Mouse (Mus musculus): Measurements from ENCODE around the gene Foxr1. TPM values are rescaled to one million over a fixed set of nuclear protein-coding genes. Genes with fewer than 3 reads are reported as not detected.

Foxr1 gene
- polyA plus RNA-seq, 2 experiments: not detected

- H3K9ac ChIP-seq (replicated peaks): no peak overlapping the region
- no peaks in the 10 kb centered on the region for H3K9me3 ChIP-seq (ENCODE audit: control insufficient read depth, low read length)
- peaks cover 0 to 12% of the 10 kb centered on the region in 2 experiments; a peak in 2 of 4 replicates for H3K4me1 ChIP-seq (replicated peaks; ENCODE audit: control insufficient read depth in 2 of 2, insufficient read depth in 2 of 2, low read length in 1 of 2)
- DNase-seq (ENCODE audit: low read depth in 3 of 3, low spot score in 3 of 3) (no peak), ATAC-seq (ENCODE audit: insufficient read depth) (no peak)
- H3K36me3 ChIP-seq (replicated peaks; ENCODE audit: control insufficient read depth, insufficient read depth, low read depth): no peaks in the 10 kb centered on the region
- TF ChIP-seq CTCF (IDR thresholded peaks at IDR 0.05; ENCODE audit: low read depth) (peak; percentile 36), EP300 (IDR thresholded peaks at IDR 0.05; ENCODE audit: low read depth) (no peak)
- no peak overlapping the region for H3K27ac ChIP-seq
- no peak overlapping the region for H3K4me2 ChIP-seq (ENCODE audit: low read depth)
- 70% methylated on average over 3 of the region's 3 CpGs for WGBS (ENCODE audit: insufficient replicate concordance)
- peaks cover 20% of the 10 kb centered on the region for H3K27me3 ChIP-seq (ENCODE audit: control insufficient read depth, insufficient read depth, low read length)
- H3K4me3 ChIP-seq (ENCODE audit: insufficient read depth in 1 of 2, low read depth in 2 of 2, low read length in 2 of 2): no peak overlapping the region
These were observed 35.0 kb upstream of the Foxr1 start for GRCm38 (mm10) chr9:44475936-44476335.

GRCm38 (mm10) chr9:44474327-44474726, 33.4 kb upstream of the Foxr1 start:
- ATAC-seq (ENCODE audit: insufficient read depth) (no peak), DNase-seq (ENCODE audit: low read depth in 3 of 3, low spot score in 3 of 3) (no peak)
- Histone ChIP-seq H3K4me2 (ENCODE audit: low read depth) (no peak overlapping the region), H3K9me3 (ENCODE audit: control insufficient read depth, low read length) (no peaks in the 10 kb centered on the region), H3K4me1 (replicated peaks; ENCODE audit: control insufficient read depth in 2 of 2, insufficient read depth in 2 of 2, low read length in 1 of 2) (peaks cover 0 to 10% of the 10 kb centered on the region in 2 experiments; a peak in 2 of 4 replicates), H3K27ac (no peak overlapping the region), H3K27me3 (ENCODE audit: control insufficient read depth, insufficient read depth, low read length) (peaks cover 13% of the 10 kb centered on the region), H3K4me3 (ENCODE audit: insufficient read depth in 1 of 2, low read depth in 2 of 2, low read length in 2 of 2) (no peak overlapping the region), H3K36me3 (replicated peaks; ENCODE audit: control insufficient read depth, insufficient read depth, low read depth) (no peaks in the 10 kb centered on the region), H3K9ac (replicated peaks) (no peak overlapping the region)
- TF ChIP-seq EP300 (IDR thresholded peaks at IDR 0.05; ENCODE audit: low read depth) (no peak), CTCF (IDR thresholded peaks at IDR 0.05; ENCODE audit: low read depth) (no peak)
- 27% methylated on average over 1 of the region's 1 CpGs for WGBS (ENCODE audit: insufficient replicate concordance)

GRCm38 (mm10) chr9:44473184-44473583, 32.2 kb upstream of the Foxr1 start:
- no peak overlapping the region for H3K27ac ChIP-seq
- no peak overlapping the region for H3K9ac ChIP-seq (replicated peaks)
- peaks cover 0 to 8% of the 10 kb centered on the region in 2 experiments; a peak in 2 of 4 replicates for H3K4me1 ChIP-seq (replicated peaks; ENCODE audit: control insufficient read depth in 2 of 2, insufficient read depth in 2 of 2, low read length in 1 of 2)
- WGBS (ENCODE audit: insufficient replicate concordance): 33% methylated on average over 3 of the region's 3 CpGs
- ATAC-seq (ENCODE audit: insufficient read depth): no peak
- no peak overlapping the region for H3K4me3 ChIP-seq (ENCODE audit: insufficient read depth in 1 of 2, low read depth in 2 of 2, low read length in 2 of 2)
- H3K27me3 ChIP-seq (ENCODE audit: control insufficient read depth, insufficient read depth, low read length): peaks cover 1% of the 10 kb centered on the region; the same call in 1 of the 2 replicates
- H3K4me2 ChIP-seq (ENCODE audit: low read depth): no peak overlapping the region
- no peaks in the 10 kb centered on the region for H3K9me3 ChIP-seq (ENCODE audit: control insufficient read depth, low read length)
- no peak for DNase-seq (ENCODE audit: low read depth in 3 of 3, low spot score in 3 of 3)
- no peaks in the 10 kb centered on the region for H3K36me3 ChIP-seq (replicated peaks; ENCODE audit: control insufficient read depth, insufficient read depth, low read depth)
- TF ChIP-seq EP300 (IDR thresholded peaks at IDR 0.05; ENCODE audit: low read depth) (no peak), CTCF (IDR thresholded peaks at IDR 0.05; ENCODE audit: low read depth) (peak; percentile 45; the same call in 1 of the 2 replicates)

- H3K27ac ChIP-seq: no peak overlapping the region
- H3K9ac ChIP-seq (replicated peaks): no peak overlapping the region
- H3K4me3 ChIP-seq (ENCODE audit: insufficient read depth in 1 of 2, low read depth in 2 of 2, low read length in 2 of 2): no peak overlapping the region
- no peak for ATAC-seq (ENCODE audit: insufficient read depth)
- WGBS (ENCODE audit: insufficient replicate concordance): 38% methylated on average over 2 of the region's 2 CpGs
- H3K4me2 ChIP-seq (ENCODE audit: low read depth): no peak overlapping the region
- no peaks in the 10 kb centered on the region for H3K9me3 ChIP-seq (ENCODE audit: control insufficient read depth, low read length)
- TF ChIP-seq CTCF (IDR thresholded peaks at IDR 0.05; ENCODE audit: low read depth) (no peak), EP300 (IDR thresholded peaks at IDR 0.05; ENCODE audit: low read depth) (no peak)
- no peaks in the 10 kb centered on the region for H3K4me1 ChIP-seq (replicated peaks; ENCODE audit: control insufficient read depth in 2 of 2, insufficient read depth in 2 of 2, low read length in 1 of 2)
- no peak for DNase-seq (ENCODE audit: low read depth in 3 of 3, low spot score in 3 of 3)
- no peaks in the 10 kb centered on the region for H3K27me3 ChIP-seq (ENCODE audit: control insufficient read depth, insufficient read depth, low read length)
- no peaks in the 10 kb centered on the region for H3K36me3 ChIP-seq (replicated peaks; ENCODE audit: control insufficient read depth, insufficient read depth, low read depth)
These were observed 27.9 kb upstream of the Foxr1 start for GRCm38 (mm10) chr9:44468800-44469199.

GRCm38 (mm10) chr9:44468224-44468623, 27.3 kb upstream of the Foxr1 start:
- Histone ChIP-seq H3K27ac (no peak overlapping the region), H3K27me3 (ENCODE audit: control insufficient read depth, insufficient read depth, low read length) (no peaks in the 10 kb centered on the region), H3K36me3 (replicated peaks; ENCODE audit: control insufficient read depth, insufficient read depth, low read depth) (no peaks in the 10 kb centered on the region), H3K4me1 (replicated peaks; ENCODE audit: control insufficient read depth in 2 of 2, insufficient read depth in 2 of 2, low read length in 1 of 2) (no peaks in the 10 kb centered on the region), H3K4me2 (ENCODE audit: low read depth) (no peak overlapping the region), H3K9me3 (ENCODE audit: control insufficient read depth, low read length) (no peaks in the 10 kb centered on the region), H3K4me3 (ENCODE audit: insufficient read depth in 1 of 2, low read depth in 2 of 2, low read length in 2 of 2) (no peak overlapping the region), H3K9ac (replicated peaks) (no peak overlapping the region)
- DNase-seq (ENCODE audit: low read depth in 3 of 3, low spot score in 3 of 3): no peak
- WGBS (ENCODE audit: insufficient replicate concordance): 28% methylated on average over 7 of the region's 7 CpGs
- TF ChIP-seq EP300 (IDR thresholded peaks at IDR 0.05; ENCODE audit: low read depth) (no peak), CTCF (IDR thresholded peaks at IDR 0.05; ENCODE audit: low read depth) (no peak)
- ATAC-seq (ENCODE audit: insufficient read depth): no peak
